Mouse (Mus musculus): ENCODE measurements around the gene Cetn4.

Cetn4 gene

DNA sequence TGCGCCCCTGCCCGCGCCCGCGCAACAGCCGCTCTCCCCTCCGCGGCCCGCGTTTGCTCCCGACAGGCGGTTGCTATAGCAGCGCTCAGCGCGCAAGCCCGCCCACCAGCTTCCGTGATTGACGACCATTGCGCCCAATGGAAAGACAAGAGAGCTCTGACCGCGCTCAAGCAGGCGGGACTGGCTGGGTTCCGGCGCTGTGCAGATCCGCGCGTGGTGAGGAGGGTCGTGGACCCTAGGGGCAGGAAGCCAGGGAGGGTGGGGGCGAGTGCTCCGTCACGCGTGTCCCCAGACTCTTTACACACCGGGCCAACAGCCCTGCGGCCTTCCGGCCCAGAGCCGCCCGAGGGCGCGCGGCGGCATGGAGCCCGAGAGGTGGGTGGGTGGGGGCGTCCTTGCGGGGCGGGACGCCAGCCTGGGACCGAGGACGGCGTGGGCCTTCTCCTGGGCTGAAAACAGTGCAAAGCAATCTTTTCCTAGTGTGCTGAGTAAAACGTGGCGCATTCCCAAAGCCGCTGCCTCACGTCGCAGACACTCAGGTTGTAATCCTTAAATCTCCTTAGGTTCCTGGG is at the start of gene Cetn4, which contains the start of gene Bbs12:
TSS of gene Cetn4 (minus strand) at position 339 of the 572 bp plus-strand sequence.
TSS of gene Bbs12 (plus strand) at position 185 of the 572 bp plus-strand sequence.
- DNase-seq (ENCODE audit: low spot score) = peak; percentile 96

DNA sequence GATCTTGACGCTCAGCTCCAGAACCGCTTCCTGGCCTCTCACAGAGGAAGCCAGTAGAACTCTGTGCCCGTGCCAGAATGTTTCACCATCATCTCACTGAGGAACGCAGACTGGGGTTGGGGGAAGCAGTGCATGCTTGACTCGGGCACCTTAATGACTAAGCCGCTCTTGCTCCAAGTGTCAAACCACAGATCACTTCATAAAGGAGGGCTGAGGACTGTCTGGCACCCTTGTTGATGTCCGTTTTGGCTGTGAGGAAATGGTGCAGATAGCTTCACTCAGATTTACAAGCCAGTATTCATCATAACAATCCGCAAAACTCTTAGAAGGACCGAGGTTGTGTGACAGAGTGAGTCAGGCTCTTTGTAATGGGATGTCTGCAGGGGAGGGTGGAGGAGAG is 48.2 kb upstream of the Cetn4 start:
- DNase-seq (ENCODE audit: low spot score) = no peak

DNA sequence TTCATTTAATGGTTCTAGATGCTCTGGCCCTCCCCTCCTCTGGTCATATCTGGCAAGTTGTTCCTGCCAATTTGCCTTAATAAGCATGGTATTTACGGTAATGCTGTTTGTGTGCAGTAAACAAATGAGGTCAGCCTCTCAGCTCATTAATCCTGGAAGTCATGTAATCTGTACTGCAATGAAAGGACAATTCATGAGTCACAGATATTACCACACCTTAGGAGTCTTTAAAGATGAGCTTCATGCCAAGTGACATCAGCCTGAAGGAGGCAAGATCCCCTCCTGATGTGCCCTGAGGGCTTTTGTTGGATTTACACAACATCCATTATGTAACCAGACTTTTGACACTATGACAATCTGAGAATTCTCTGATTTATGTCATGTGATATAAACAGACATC is 42.2 kb upstream of the Cetn4 start:
- DNase-seq (ENCODE audit: low spot score) = no peak

DNA sequence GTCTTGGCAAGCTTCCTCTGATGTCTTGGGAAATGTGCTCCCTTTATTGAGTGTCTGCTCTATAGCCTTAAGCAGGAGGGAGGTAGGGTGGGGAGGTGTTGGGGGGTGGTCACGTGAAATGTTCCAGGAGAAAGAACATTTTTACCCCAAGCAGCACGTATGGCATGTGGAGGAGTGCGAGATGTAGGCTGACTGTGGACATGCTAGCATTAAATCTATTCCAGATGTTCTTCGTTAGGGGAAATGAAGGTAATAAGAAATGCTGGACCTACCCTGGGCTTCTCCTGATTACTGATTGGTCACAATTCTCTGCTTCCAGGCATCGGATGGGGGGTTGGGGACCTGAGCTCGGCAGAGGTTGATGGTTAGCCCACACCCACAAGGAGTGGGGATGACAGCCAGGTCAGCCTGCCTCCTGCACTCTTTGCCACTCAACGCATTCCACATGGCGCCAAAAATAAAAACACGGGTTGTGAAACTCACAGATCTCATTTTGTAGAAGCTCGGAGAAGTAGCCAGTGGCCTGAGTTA is 41.5 kb upstream of the Cetn4 start:
- no peak for DNase-seq (ENCODE audit: low spot score)

DNA sequence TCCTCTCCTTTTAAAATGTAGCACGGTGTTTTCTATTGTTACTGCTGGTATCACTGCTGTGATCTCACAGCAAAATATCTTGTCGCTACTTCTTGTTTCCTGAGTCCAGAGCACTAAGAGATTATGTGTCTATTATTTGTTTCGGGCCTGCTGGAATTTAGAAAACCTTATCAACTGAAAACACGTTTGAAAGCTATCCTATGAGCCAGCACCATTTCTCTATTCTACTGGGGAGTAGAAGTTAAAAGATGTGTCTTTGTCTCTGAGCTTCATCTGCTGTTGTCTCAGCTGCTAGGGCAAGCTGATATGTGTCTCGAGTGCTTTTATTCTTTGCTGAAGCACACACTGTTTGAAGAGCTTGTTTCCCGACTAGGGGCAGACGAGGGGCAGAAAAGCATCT is 37.9 kb upstream of the Cetn4 start:
- no peak for DNase-seq (ENCODE audit: low spot score)

DNA sequence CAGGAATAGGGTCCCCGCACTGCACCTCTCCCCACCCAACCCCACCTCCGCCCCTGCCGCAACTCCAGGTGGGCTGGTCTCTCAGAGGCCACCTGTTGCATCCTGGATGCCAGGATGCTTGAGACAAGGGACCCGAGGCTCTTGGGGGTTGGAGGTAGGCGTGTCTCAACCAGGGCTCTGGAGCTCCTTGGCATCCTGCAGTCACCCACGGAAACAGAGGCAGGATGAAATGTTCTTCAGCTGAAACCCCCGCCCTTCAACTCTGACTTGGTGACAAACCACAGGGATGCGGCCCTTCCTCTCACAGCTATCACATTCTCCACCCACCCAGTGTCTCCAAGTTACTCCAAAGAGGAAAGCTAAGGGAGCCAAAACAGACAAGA is 36.6 kb upstream of the Cetn4 start:
- no peak for DNase-seq (ENCODE audit: low spot score)

DNA sequence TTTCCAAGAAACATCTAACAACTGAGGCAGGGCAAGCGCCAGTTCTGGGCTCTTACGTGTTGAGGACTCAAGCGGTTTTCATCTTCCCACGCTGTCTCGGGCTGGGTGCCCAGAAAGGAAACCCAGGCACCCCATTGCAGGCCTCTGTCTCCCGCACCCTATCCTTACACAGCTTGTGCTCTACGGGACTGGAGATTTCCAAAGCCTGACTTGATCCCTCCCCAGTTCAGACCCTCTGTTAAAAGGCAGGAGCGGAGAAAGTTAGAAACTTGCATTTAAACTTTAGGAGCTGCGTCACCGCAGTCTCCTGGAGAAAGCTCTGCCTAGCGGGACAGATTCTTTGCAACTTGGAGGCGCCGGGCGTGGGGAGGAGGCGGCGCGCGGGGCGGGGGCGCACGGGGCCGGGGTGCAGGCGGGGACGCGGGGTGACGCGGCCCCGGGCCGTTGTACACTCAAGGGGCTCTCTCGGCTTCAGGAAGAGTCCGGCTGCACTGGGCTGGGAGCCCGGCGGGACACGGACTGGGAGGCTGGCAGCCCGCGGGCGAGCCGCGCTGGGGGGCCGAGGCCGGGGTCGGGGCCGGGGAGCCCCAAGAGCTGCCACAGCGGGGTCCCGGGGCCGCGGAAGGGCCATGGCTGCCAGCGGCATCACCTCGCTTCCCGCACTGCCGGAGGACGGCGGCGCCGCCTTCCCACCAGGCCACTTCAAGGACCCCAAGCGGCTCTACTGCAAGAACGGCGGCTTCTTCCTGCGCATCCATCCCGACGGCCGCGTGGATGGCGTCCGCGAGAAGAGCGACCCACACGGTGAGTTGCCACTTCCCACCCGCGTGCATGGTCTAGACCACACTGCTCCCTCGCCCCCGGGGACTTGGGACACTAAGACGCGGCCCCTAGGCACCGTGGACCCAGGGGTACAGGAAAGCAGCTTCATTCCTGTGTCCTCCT is 36.0 kb upstream of the Cetn4 start, which contains the start of gene Fgf2:
TSS of gene Fgf2 (plus strand) at position 126 of the 945 bp plus-strand sequence.
- DNase-seq (ENCODE audit: low spot score) = peak; percentile 36

DNA sequence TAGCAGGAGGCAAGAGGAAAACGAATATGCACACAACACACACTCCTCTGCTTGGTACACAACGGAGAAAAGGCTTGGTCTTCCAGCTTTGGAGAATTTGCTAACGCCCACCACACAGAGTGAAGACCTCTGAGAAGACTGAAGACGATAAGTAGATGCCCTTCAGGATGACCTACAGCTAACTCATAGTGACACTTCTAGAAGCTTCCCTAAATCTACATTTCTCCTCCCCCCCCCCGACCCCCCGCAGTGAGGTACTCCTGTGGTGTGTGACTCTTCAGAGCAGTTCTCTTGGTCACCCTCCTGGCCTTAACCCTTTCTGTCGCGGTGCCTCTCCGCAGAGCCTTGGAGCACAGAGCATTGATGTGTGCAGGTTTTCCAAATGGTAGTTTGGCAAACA is 35.2 kb upstream of the Cetn4 start:
- DNase-seq (ENCODE audit: low spot score) = no peak

DNA sequence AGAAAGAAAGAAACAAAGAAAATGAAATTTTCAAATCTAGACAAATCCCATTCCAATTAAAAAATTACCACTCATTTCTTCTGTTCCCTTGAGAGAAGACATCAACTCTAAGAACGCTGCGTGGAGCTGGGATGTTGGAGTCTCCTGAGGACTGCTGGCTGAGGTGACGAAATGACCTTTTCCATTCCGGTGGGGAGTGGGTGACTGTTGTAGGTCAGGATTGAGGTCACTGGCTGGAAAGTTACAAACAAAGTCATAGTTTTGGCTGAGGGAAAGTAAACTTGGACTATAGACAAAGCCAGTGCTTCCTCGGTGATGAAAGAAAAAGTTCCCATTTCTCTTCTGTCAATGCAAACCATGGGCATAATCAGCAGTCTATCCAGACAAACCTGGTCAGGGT is 30.3 kb upstream of the Cetn4 start:
- no peak for DNase-seq (ENCODE audit: low spot score)

DNA sequence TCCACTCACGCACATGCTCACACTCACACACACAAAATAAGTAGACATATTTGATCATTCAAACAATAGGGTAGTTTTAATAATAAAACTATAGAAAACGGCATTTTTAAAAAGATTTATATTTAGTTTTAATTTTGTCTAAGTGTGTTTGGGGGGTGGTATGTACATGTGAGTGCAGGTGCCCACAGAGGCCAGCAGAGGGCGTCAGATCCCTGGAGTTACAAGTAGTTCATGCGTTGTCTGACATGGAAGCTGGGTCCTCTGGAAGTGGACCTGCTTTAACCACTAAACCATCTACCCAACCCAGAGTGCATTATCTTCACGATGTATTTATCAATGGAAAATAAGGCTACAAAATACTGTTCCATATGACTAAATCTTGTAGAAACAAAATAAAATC is 28.6 kb upstream of the Cetn4 start:
- DNase-seq (ENCODE audit: low spot score) = no peak

DNA sequence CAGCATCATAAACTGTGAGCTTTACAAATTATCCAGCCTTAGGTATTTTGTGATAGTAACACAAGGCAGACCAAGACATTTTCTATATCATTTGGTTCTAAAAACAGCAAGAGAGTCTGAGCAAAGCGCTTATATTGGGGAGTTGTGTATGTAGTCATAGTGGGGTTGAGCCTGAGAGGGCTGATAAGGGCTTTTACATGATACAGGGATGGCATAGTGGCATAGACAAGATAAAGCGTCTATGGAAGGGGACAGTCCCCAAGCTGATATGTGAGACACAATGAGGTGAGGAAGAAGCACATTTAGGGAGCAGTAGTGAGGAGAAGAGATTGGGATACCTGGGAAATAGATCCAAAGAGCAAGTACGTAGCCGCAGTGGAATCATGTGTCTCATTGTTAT is 21.5 kb upstream of the Cetn4 start:
- no peak for DNase-seq (ENCODE audit: low spot score)

DNA sequence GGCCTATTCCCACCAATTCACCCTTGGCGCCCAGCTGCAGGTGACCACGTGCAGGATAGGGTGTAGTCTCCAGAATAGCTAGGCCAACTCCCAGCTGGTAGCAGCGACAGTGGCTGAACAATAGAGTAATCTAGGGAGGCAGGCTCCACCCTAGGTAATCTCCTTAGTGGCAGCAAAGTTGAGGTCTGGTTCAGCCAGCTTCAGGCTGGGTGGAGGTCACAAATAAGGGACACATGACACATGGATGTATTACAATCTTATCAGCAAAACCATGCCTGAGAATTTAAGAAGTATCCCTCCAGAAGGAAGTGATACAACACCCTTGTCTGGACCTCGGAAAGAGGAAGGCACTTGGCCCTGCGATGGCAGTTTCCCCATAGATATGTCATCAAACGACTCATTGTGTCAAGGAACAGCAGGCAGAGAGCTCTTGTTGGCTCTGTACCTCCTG is 19.5 kb upstream of the Cetn4 start:
- no peak for DNase-seq (ENCODE audit: low spot score)

DNA sequence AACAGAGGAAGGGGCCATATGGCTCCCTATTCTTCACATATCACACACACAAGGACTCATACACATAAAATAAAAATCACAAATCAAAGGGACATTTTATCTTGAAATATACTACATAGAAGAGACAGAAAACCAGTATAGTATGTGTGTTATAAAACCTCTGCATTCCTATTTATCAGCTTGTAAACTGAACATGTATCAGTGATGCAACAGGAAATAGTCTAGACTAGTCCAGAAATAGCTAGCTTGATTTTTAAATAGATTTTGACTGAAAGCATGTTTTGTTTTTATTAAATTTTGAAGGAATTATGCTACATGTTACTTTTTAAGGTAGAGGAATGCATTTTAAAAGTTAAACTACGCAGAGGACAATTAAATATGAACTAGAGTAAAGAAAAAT is 17.5 kb upstream of the Cetn4 start:
- DNase-seq (ENCODE audit: low spot score) = no peak

DNA sequence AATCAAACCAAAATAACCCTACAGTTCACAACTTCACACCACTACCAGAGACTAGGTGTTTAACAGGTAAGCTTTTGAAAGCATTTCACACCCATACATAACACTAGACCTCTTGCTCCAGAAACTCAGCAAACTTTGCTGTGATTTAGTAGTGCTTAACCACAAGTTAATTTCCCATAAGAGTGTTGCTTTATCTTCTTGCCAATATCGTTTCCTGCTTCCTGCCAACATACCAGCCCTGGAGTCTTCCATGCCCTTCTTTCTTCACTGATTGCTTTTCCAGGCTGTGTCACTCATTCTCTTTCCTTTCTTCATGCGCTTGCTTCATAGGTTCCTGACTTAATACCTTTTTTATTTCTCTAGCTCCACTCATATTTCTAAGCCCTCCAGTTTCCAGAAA is 16.0 kb upstream of the Cetn4 start:
- no peak for DNase-seq (ENCODE audit: low spot score)

DNA sequence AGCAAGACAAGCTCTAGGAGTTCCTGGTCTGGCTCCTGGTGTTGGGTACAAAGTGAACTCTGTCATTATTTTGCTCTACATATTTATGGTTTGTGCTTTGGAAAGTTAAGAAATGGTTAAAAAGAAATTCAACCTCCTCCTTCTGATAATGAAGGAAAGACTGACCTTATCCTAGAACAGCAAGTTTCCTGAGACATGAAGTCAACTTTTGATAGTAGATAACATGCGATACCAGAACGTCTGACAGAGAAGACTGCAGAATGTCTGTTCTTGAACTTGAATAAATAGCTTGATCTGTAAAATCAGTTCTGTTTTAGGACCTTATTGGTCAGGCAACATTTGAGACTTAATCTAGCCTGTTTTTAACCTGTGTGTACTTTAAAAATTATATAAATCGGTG is 14.1 kb upstream of the Cetn4 start:
- no peak for DNase-seq (ENCODE audit: low spot score)

DNA sequence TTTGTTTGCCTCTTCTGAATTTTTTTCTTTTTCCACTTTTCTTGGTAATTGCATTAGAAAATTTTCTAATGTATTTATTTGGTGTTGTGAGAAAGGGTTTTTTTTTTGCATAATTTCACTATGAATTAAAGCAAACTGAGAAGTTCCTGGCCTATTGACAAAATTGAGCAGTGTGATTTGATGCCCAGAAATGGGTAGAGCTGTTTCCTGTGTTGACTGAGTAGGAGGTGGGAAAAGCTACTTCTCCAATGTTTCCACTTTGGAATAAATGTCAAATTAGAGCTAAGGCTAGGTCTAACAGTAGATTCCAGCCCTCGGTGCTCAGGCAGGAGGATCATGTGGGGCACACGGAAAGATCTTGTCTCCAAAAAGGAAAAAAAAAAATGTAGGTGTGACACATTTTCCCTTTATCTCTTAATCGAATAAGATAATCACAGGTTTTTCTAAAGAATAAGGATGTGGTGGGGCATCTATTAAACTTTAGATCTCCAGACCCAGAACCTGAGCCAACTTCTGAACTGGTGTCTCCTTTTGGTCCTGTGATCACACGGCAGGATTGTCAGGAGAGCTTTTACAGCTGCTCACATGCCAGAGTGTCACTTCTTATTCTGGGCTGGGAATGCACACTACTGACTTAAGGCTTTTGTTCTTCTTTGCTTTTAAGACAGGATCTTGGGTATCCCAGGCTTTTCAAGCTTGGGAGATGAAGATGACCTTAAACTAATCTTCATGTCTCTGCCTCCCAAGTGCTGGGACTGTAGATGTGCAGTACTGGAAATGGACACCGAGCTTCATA is 13.0 kb upstream of the Cetn4 start:
- DNase-seq (ENCODE audit: low spot score) = no peak

DNA sequence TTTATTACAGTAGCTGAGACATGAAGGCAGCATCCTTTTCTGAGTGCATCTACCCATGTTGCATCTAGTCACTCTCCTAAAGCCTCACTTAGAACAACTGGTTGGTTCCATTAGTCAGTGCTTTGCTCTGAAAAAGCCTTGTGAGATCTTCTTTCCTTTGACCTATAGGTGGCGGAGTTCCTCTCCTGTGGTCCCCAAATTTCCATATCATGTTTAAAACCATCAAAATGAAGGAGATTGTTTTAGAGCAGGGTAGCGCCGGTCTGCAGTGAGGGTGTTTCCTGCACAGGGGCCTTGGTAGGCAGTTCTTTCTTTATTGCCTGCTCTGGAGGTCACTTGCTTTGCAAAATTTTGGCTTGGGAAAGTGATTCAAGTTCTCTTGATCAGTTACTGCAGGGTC is 11.8 kb upstream of the Cetn4 start:
- no peak for DNase-seq (ENCODE audit: low spot score)

DNA sequence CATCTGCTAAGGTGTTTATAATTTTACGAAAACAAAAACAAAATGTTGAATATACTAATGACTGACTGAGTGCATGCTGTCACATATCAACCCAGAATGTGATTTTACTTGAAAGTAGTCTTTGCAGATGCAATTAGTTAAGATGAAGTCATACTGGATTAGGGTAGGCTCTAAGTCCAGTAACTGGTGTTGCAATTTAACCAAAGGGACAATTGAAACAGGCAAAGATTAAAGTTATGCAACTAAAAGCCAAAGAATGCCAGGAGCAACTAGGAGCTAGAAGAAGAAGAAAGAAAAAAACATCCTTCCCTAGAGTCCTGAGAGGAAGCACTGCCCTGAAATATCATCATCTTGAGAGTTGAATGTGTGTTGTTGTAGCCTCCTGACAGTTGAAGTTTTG is 3.7 kb upstream of the Cetn4 start:
- no peak for DNase-seq (ENCODE audit: low spot score)

DNA sequence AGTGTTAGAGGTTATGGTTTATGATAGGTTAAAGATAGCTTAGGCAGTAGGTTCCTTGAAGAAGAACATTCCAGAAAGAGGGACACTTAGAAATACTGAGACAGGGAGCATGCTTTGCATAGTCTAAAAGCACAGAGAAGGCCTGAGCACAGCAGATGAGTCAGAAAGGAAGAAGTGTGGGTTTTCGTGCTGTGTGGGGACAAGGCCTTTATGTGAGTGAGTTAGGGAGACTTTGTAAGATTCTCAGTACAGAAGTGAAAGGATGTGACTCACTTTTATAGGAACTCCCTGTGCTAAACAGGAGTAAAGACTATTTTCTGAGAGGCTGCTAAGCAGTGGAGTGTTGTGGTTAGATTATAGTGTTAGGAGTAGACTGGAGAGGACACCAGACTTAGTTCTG is 863 bp upstream of the Cetn4 start:
- peak; percentile 27 for DNase-seq (ENCODE audit: low spot score)

DNA sequence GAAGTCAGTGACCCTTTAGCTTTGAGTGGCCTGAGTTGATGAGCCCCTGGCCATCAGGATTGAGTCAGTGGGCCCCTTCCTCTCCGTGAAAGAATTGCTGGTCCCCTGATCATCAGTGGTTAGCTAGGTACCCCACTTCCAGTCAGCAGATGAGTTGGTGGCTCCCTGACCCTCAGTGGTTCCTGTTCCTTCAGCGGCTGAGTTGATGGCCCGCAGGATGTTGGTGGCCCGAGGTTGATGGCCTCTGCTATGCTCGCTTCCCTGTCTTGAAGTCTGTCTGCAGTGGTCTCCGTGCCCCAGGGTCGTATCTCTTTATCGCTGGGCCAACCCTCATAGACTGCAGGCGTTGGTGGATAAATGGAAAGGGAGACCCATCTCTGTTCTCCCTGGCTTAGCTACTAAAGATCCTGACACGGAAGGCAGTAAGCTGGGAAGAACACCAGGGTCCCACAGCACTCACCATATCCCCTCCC is 575 bp downstream of the Cetn4 start:
- DNase-seq (ENCODE audit: low spot score) = no peak

DNA sequence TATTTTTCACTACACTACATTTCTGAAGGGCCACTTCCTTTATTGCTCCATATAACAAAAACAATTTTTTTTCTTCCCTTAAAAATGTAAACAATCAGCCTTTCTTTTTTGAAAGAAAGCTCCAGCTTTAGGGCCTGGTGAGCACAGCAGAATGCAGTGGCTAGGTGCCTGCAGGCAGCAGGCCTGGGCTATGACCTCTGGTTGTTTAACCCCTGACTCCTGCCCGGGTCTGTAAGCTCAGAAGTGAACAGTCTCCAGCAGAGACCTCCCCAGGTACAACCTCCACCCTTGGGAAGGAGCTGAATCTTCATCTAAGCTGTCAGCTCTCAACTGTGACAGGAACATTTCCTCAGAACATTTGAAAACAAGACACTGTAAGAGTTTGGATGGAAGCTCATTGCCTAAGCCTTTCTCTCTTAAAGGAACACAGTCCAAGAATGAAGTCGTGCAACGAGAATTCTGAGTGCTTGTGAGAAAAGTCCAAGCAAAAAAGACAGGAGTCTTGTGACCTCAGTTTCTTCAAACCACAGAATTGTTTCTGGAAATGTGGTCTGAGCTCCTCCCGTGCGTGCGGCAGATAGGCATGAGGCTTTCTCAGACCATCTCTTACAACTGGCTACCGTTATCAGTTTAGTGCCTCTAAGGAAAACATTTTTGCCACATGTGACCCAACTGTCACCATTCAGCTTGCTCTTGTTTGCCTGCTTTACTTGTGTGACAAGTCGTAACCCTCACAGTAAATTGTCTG is 8.9 kb downstream of the Cetn4 start:
- DNase-seq (ENCODE audit: low spot score) = no peak

DNA sequence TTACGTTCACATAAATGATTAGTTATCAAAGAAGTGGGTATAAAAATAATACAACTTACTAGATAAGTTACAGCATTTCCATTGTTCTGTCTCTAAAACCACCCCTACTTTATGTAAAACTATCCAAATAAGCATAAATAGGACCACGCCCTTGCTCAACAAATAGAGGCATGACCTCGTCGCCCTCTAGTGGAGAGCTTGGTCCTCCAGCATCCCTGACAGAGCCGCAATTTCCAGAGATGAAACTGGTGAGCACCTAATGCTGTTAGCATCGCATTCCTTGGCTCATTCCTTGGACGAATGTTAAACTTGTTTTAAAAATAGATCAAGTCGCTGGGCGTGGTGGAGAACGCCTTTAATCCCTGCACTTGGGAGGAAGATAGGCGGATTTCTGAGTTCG is 9.8 kb downstream of the Cetn4 start:
- DNase-seq (ENCODE audit: low spot score) = peak; percentile 53

Measured in layer of hippocampus, adult 11-12 months (tissue).